8 mouse cellular contexts compared by ENCODE assay signal in genomic region chr13:80886664-80887210, GRCm38 (mm10). TPM values are rescaled to one million over a fixed set of nuclear protein-coding genes. Genes with fewer than 3 reads are reported as not detected.
DNase-seq lines count a peak whose midpoint lies in the region; ATAC-seq and TF ChIP-seq lines count a peak whose summit lies in the region.

No protein-coding gene starts in this region.

- no peak for TF ChIP-seq CTCF in liver, adult 2 months (IDR thresholded peaks at IDR 0.05; ENCODE audit: low read depth, low read length)

- no peaks in the 10 kb centered on the region for H3K9me3 ChIP-seq in stomach, embryonic 16.5 days (replicated peaks; ENCODE audit: control insufficient read depth, low read length)

- H3K4me1 ChIP-seq in liver, adult 2 months (ENCODE audit: control insufficient read depth, insufficient read depth, low read length): peaks cover 8% of the 10 kb centered on the region
- H3K4me1 ChIP-seq in stomach, embryonic 16.5 days (ENCODE audit: control insufficient read depth, insufficient read depth, low read length): peaks cover 9% of the 10 kb centered on the region

- no peaks in the 10 kb centered on the region for H3K27me3 ChIP-seq in liver, adult 2 months (ENCODE audit: control insufficient read depth, insufficient read depth, low read length)
- H3K27me3 ChIP-seq in stomach, embryonic 16.5 days (ENCODE audit: control insufficient read depth, insufficient read depth, low read length): no peaks in the 10 kb centered on the region

- peak; percentile 35 for DNase-seq in cerebellum, adult 9-10 months
- DNase-seq in cerebellum, adult 11 months: no peak
- DNase-seq in thymus, postnatal 0 days (ENCODE audit: low spot score): peak; percentile 33
- DNase-seq in thymus, postnatal 14 days: no peak
- DNase-seq in liver, adult 2 months (ENCODE audit: extremely low read depth, low read depth, low spot score): peak; percentile 30
- no peak for DNase-seq in adrenal gland, adult 8-10 months

- H3K79me2 ChIP-seq in liver, adult 2 months (ENCODE audit: control insufficient read depth, insufficient read depth, low read length): 0 out of 2 replicates have a peak, but pooled peaks cover 3% of the 10 kb centered on the region

- peak overlapping the region; percentile 90; the same call in 1 of the 2 replicates for H3K4me3 ChIP-seq in liver, adult 2 months (ENCODE audit: insufficient read depth, low read depth, low read length)
- peak overlapping the region; percentile 89 for H3K4me3 ChIP-seq in stomach, embryonic 16.5 days (replicated peaks; ENCODE audit: low read length)

- H3K27ac ChIP-seq in liver, adult 2 months (replicated peaks; ENCODE audit: insufficient read depth, low read depth, low read length): peak overlapping the region; percentile 56; the same call in 1 of the 2 replicates
- peak overlapping the region; percentile 100 for H3K27ac ChIP-seq in stomach, embryonic 16.5 days (ENCODE audit: low read length)

- ATAC-seq in stomach, embryonic 16.5 days (ENCODE audit: insufficient read depth, low FRiP score): no peak
- no peak for ATAC-seq in inflammation-experienced regulatory T-cells, adult 6 months

- H3K4me2 ChIP-seq in stomach, embryonic 16.5 days (ENCODE audit: low read depth, low read length): peak overlapping the region; percentile 49

- H3K9ac ChIP-seq in liver, adult 2 months (ENCODE audit: low read depth, low read length): peak overlapping the region; percentile 96; the same call in 1 of the 2 replicates
- H3K9ac ChIP-seq in stomach, embryonic 16.5 days (ENCODE audit: low read length): peak overlapping the region; percentile 100

- TF ChIP-seq POLR2A in liver, adult 2 months (IDR thresholded peaks at IDR 0.05; ENCODE audit: extremely low read depth, insufficient read depth, low read length): no peak

- H3K36me3 ChIP-seq in liver, adult 2 months (ENCODE audit: control insufficient read depth, insufficient read depth, low read length): peaks cover 31% of the 10 kb centered on the region
- peaks cover 21% of the 10 kb centered on the region for H3K36me3 ChIP-seq in stomach, embryonic 16.5 days (ENCODE audit: control insufficient read depth, insufficient read depth, low read length)

- WGBS in liver, adult 2 months: 7% methylated on average over 6 of the region's 6 CpGs
- WGBS in stomach, embryonic 16.5 days: 5% methylated on average over 6 of the region's 6 CpGs

RNA-seq across cellular contexts. Expression of gene Arrdc3, which starts 3.6 kb away (rescaled TPM):
- polyA plus RNA-seq in thymus, postnatal 0 days (2015; fragmentation: Nextera tagmentation; extraction: Ambion mirVana): 14.8 and 21.3 TPM in 2 replicates
- total RNA-seq in liver, adult 2 months (2014; rRNA removed): 318 and 336 TPM in 2 replicates
- polyA plus RNA-seq in liver, adult 2 months (2012; rRNA removed): 68.9 and 87.1 TPM in 2 replicates
- 54.3 and 54.8 TPM in 2 replicates for polyA plus RNA-seq in stomach, embryonic 16.5 days (2015; fragmentation: Nextera tagmentation; extraction: Ambion mirVana)
- polyA plus RNA-seq in inflammation-experienced regulatory T-cells, adult 6 months (2017; shearing (Covaris generic)): 10 to 100 TPM in 1 of 3 experiments, 1 to 10 TPM in 2; 5.9 to 12.0 (median 8.4) TPM
- 100 to 1,000 TPM; 106 to 200 (median 117) TPM for total RNA-seq in adrenal gland, adult 8-10 months (2022)

Comparison
In these comparisons a context has a peak if more than half of its experiments do, and no peak if none do; other contexts are left out.
1. DNase-seq: peak in cerebellum, adult 9-10 months (single experiment), thymus, postnatal 0 days (single experiment) and liver, adult 2 months (single experiment); none in cerebellum, adult 11 months (single experiment), thymus, postnatal 14 days (single experiment) and adrenal gland, adult 8-10 months (single experiment).